Mouse (Mus musculus): ENCODE measurements around the gene Plekhg3.

Gene Plekhg3

DNA sequence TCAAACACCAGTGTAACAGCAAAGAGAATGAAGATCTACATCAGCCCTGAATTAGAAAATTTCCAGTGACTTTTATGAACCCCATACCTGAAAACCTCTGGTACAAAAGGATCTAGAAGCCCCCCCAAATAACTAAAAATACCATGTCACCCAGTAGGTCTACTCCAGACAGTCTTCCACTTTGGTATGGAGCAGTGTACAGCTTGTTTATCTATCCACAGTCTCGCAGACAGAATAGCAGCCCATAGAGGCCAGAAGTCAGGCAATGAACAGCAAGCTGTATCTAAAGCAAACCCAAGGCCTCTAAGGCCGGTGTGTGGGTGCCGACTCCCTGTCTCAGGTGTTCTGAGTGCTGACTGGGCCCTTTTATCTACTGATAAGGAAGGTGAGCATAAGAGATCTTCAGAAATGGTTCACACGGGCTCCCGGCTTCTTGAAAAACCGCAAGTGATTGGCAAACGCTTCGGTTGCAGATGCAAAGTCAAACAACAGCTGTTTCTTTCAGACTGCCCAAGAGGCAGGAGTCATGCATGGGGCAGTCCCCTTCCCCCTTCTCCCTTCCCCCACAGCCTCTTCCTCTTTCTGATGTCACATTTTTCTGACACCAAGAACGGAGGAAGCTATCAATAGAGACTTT lies 3.3 kb upstream of the Plekhg3 start:
- DNase-seq (ENCODE audit: low spot score in 2 of 2) = no peak

- DNase-seq (ENCODE audit: low spot score in 2 of 2) = no peak
Measured at GRCm38 (mm10) chr12:76528766-76529165, 1.9 kb upstream of the Plekhg3 start.

GRCm38 (mm10) chr12:76531986-76532925 lies 1.6 kb downstream of the Plekhg3 start:
- DNase-seq (ENCODE audit: low spot score in 2 of 2) = no peak

GRCm38 (mm10) chr12:76532926-76533376 lies 2.3 kb downstream of the Plekhg3 start:
- DNase-seq (ENCODE audit: low spot score in 2 of 2) = no peak

- peak in 1 of 2 experiments; percentile 31 for DNase-seq (ENCODE audit: low spot score in 2 of 2)
Measured at GRCm38 (mm10) chr12:76533377-76534222, 2.9 kb downstream of the Plekhg3 start.

GRCm38 (mm10) chr12:76534233-76534632 lies 3.5 kb downstream of the Plekhg3 start:
- DNase-seq (ENCODE audit: low spot score in 2 of 2) = no peak

- no peak for DNase-seq (ENCODE audit: low spot score in 2 of 2)
Measured at GRCm38 (mm10) chr12:76534641-76535283, 4.1 kb downstream of the Plekhg3 start.

- no peak for DNase-seq (ENCODE audit: low spot score in 2 of 2)
Measured at GRCm38 (mm10) chr12:76535471-76535900, 4.8 kb downstream of the Plekhg3 start.

DNA sequence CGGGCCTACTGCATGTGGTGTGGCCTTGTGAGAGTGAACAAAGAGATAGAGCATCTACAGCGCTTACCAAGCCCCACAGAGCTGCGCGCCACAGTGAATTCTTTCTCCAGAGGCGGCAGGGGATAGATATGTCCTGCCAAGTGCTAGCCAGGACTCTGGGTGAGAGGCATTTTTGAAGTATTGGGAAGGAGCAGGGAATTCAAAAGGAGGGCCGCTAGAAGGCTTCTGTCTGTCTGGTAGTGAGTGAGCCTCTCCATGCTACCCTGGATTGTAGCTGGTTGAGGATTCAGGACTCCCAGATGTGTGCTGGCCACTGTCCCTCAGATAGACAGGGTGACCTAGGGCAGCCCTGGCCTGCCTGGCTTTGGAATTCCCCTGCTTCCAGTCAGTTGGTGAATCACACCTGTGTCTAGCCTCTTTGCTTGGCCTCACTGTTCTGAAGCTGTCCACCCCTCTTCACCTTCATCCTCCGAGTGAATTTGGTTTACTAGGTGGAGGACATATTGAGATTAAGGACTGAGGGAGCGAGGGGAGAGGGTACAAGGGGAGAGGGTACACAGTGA lies 6.0 kb downstream of the Plekhg3 start:
- DNase-seq (ENCODE audit: low spot score in 2 of 2) = no peak

DNA sequence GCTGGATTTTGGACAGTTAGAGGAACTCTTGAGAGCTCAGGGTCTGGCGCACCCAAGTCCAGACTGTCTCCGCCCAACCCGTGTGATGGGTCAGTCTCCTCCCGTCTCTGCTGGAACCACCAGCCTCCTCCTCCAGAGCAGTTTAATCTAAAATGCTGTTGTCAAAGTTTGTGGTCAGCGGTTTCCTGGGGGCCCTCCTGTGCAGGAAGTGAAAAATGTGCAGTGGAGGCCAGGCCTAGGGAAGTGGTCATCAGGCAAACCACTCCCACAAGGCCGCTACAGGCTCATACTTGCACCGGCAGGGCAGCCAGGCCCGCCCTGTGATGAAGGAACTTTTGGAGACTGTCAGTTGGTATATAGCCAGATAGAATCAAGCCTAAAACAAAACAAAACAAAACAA lies 6.7 kb downstream of the Plekhg3 start:
- no peak for DNase-seq (ENCODE audit: low spot score in 2 of 2)

- DNase-seq (ENCODE audit: low spot score in 2 of 2) = no peak
Measured at GRCm38 (mm10) chr12:76540169-76540568, 9.5 kb downstream of the Plekhg3 start.

- DNase-seq (ENCODE audit: low spot score in 2 of 2) = no peak
Measured at GRCm38 (mm10) chr12:76540701-76541221, 10.1 kb downstream of the Plekhg3 start.

- no peak for DNase-seq (ENCODE audit: low spot score in 2 of 2)
Measured at GRCm38 (mm10) chr12:76541475-76541874, 10.8 kb downstream of the Plekhg3 start.

DNA sequence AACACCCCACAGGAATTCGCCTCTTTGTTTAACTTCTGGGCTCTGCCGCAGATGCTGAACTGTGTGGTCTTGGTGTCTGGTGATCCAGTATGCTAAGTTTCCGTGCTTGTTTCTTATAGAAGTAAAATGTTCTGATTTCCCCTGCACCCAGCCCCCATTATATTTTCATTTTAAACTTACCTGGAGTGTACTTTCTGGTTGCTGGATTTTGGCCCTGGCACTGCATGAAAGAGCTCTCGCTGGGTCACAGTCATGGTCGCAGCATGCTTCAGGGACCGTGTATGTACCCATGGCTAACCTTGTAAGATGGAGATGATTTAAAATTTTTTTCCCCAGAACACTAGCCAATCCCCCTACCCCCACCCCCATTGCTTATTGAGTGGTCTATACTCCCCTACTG lies 11.2 kb downstream of the Plekhg3 start:
- no peak for DNase-seq (ENCODE audit: low spot score in 2 of 2)

DNA sequence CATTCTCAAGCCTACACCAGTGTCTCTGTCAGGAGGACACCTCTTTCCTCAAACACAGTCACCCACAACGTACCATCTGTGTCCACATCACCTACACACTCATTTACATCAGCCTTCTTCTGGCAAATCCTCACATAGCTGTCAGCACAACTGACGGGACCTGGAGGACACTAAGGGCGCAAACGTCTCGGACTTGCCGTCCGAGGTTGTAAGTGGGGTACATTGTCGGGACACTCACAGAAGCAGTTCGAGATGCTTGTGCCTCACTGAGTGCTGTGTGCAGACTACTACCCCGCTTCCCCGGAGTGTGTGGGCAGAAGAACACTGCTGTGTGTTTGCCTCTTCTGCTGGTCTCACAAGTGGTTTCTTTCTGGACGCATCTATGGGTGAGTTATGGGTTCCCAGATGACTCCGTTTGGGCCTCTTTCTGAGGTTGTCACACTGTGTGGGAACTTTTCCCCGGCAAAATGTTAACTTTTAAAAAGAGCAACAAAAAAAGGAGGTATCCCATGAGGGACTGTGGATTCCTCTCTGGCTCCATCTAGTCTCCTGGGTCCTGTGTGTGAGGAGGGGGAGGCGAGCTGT lies 15.2 kb downstream of the Plekhg3 start:
- DNase-seq (ENCODE audit: low spot score in 2 of 2) = peak; percentile 32 to 61

- no peak for DNase-seq (ENCODE audit: low spot score in 2 of 2)
Measured at GRCm38 (mm10) chr12:76546383-76547276, 15.9 kb downstream of the Plekhg3 start.

GRCm38 (mm10) chr12:76547409-76548081 lies 16.9 kb downstream of the Plekhg3 start:
- no peak for DNase-seq (ENCODE audit: low spot score in 2 of 2)

DNA sequence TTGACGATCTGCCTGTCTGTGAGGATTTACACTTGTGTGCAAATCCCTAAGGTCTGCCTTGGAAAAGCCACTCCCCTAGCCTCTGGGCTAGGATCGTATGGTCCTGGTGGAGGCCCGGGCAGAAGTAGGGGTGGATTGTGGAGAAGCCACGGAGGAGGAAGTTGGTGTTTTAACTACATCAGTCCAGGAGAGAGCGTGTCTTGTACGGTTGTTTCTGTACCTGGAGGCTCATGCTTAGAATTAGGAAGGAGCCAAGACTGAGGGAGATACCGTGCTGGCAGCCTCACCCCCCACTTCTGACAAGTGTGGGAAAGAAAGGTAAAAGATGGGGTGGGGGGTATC lies 17.4 kb downstream of the Plekhg3 start:
- DNase-seq (ENCODE audit: low spot score in 2 of 2) = no peak

DNA sequence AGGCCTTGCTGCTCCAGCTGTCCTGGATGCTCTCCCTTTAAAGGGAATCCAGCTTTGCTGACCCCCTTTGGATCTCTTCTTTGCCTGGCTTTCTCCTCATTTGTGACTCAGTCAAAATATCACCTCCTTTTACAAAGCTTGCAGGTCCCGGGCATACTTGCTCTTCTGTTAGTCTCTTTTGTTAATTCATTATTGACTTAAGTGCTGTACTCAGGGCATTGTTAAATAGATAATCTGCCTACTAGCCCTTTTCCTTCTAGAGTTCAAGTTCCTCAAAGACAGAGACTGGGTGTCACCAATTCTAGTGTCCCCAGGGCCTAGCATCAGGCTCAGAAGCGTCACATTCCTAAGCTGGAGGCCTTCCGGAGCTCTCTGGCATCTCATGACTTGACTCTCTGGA lies 18.5 kb downstream of the Plekhg3 start:
- DNase-seq (ENCODE audit: low spot score in 2 of 2) = no peak
